Mouse (Mus musculus): ENCODE results near the gene Kcnh4.

DNA sequence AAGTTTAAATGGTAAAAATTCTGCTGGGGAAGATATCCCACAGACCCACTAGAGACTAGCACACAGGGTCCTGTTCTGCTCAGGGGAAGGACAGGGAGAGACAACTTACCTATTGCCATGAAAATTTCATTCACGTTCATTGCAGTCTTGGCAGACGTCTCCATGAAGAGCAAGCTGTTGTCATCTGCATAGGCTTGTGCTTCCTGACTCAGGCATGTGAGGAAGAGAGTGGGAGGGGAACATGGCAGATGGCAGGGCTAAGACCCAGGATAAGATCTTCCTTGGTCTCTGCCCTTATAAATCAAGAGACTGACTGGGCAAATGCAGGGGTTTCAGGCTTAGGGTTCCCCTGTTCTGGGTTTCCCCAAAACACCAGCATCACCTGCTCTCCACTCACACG, 43.1 kb downstream of the Kcnh4 start:
- TF ChIP-seq CTCF (IDR thresholded peaks at IDR 0.05; ENCODE audit: low read depth, low read length) (no peak), POLR2A (IDR thresholded peaks at IDR 0.05; ENCODE audit: insufficient read depth, low read length) (no peak), EP300 (IDR thresholded peaks at IDR 0.05; ENCODE audit: insufficient read depth, low read depth, low read length) (no peak)

Data from ES-Bruce4 (cell line).